ENCODE assay signal across 8 mouse cellular contexts in the genomic region with DNA sequence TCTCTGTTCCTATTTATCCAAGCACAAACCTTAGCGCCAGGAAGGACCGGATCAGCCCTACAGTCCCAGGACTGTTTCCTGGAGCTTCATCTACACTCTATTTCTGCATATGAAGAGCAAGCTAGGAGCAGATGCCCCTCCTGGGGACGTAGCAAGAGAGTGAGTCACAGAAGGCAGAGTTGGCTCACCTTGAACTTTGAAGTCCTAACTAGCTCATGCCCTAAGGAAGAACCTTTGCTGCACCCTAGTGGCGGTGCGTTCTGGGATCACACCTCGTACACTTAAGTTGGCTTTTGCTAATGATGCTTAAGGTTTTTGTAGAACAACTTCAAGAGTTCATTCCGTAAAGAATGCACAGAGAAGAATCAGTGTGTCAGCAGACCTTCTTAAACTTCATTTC. TPM values are rescaled to one million over a fixed set of nuclear protein-coding genes. Genes with fewer than 3 reads are reported as not detected.
DNase-seq lines count a peak whose midpoint lies in the region; ATAC-seq and TF ChIP-seq lines count a peak whose summit lies in the region.

No protein-coding gene starts in this region.

- DNase-seq in frontal cortex, postnatal 36 days (ENCODE audit: low spot score in 2 of 2): peak; percentile 13 to 38
- no peak for DNase-seq in frontal cortex, postnatal 10 days (ENCODE audit: low spot score in 2 of 2)
- DNase-seq in testis, postnatal 10 days (ENCODE audit: low spot score): peak; percentile 76
- no peak for DNase-seq in testis, postnatal 14 days (ENCODE audit: low spot score)
- peak; percentile 60 for DNase-seq in kidney, postnatal 14 days
- DNase-seq in neural tube, embryonic 11.5 days (ENCODE audit: low spot score): peak; percentile 54

- H3K27me3 ChIP-seq in neural tube, embryonic 11.5 days (ENCODE audit: control insufficient read depth, insufficient read depth, low read length): no peaks in the 10 kb centered on the region

- no peaks in the 10 kb centered on the region for H3K4me1 ChIP-seq in cortical plate, adult 2 months (ENCODE audit: control insufficient read depth, insufficient read depth, low read length)
- H3K4me1 ChIP-seq in neural tube, embryonic 11.5 days (ENCODE audit: control insufficient read depth, insufficient read depth, low read length): no peaks in the 10 kb centered on the region

- H3K4me2 ChIP-seq in neural tube, embryonic 11.5 days (ENCODE audit: low read depth): no peak overlapping the region

- H3K36me3 ChIP-seq in neural tube, embryonic 11.5 days (ENCODE audit: control insufficient read depth, insufficient read depth, low read length): no peaks in the 10 kb centered on the region

- no peak for TF ChIP-seq POLR2A in cortical plate, adult 2 months (IDR thresholded peaks at IDR 0.05; ENCODE audit: extremely low read depth, insufficient read depth, low read length)

- H3K9ac ChIP-seq in neural tube, embryonic 11.5 days (ENCODE audit: low read length): no peak overlapping the region

- H3K9me3 ChIP-seq in neural tube, embryonic 11.5 days (ENCODE audit: control insufficient read depth, low read length): no peaks in the 10 kb centered on the region

- WGBS in neural tube, embryonic 11.5 days: 14% methylated on average over 7 of the region's 7 CpGs

- no peak overlapping the region for H3K27ac ChIP-seq in cortical plate, adult 2 months (ENCODE audit: insufficient read depth, low read length)
- H3K27ac ChIP-seq in neural tube, embryonic 11.5 days (ENCODE audit: low read depth, low read length): no peak overlapping the region

- peak; percentile 48 for TF ChIP-seq CTCF in cortical plate, adult 2 months (IDR thresholded peaks at IDR 0.05; ENCODE audit: extremely low read depth, insufficient read depth, low read length)

- no peak overlapping the region for H3K4me3 ChIP-seq in cortical plate, adult 2 months (ENCODE audit: insufficient read depth, low read length)
- H3K4me3 ChIP-seq in neural tube, embryonic 11.5 days (ENCODE audit: low read depth, low read length): no peak overlapping the region

- no peak for ATAC-seq in neural tube, embryonic 11.5 days (ENCODE audit: insufficient read depth, low FRiP score, low TSS enrichment)
- ATAC-seq in erythroblast, adult 5-6 weeks (replicated peaks; ENCODE audit: low FRiP score, poor library complexity, severe bottlenecking): no peak

RNA-seq across cellular contexts. Expression of a gene that starts 25.3 kb away (rescaled TPM):
- 23.1 and 23.3 TPM in 2 replicates for polyA plus RNA-seq in cortical plate, adult 2 months (2012; rRNA removed)
- polyA plus RNA-seq in neural tube, embryonic 11.5 days (2014; fragmentation: Nextera tagmentation; extraction: Ambion mirVana): 38.9 and 40.2 TPM in 2 replicates
- 12.1 and 19.2 TPM in 2 replicates for total RNA-seq in erythroblast, adult 5-6 weeks (2015; ENCODE audit: low replicate concordance)
- total RNA-seq in erythroblast, adult 5-6 weeks (2017; ENCODE audit: low replicate concordance): 26.1 and 49.0 TPM in 2 replicates

Comparison
In these comparisons a context has a peak if more than half of its experiments do, and no peak if none do; other contexts are left out.
1. DNase-seq: peak in frontal cortex, postnatal 36 days (2 of 2), testis, postnatal 10 days (single experiment), kidney, postnatal 14 days (single experiment) and neural tube, embryonic 11.5 days (single experiment); none in frontal cortex, postnatal 10 days (0 of 2) and testis, postnatal 14 days (single experiment).